Mouse (Mus musculus) induced T-regulatory cell, adult 2 months (primary cell): ENCODE results near the gene Zdhhc15.
"Not testable (repeated sequence)": the region's sequence is repeated elsewhere in the genome, so short reads cannot be mapped to it uniquely, and the experiment has no call there.

Source experiments
- DNase-seq: peaks from one replicate; pipeline ENCODE4 v3.0.0-alpha.2; 2012; ENCODE audit warnings: low read depth

The Zdhhc15 gene

GRCm38 (mm10) chrX:104670757-104671549 lies at the start of gene Zdhhc15:
TSS of gene Zdhhc15 (minus strand) at chrX:104671064.
- peak; percentile 71 for DNase-seq

DNA sequence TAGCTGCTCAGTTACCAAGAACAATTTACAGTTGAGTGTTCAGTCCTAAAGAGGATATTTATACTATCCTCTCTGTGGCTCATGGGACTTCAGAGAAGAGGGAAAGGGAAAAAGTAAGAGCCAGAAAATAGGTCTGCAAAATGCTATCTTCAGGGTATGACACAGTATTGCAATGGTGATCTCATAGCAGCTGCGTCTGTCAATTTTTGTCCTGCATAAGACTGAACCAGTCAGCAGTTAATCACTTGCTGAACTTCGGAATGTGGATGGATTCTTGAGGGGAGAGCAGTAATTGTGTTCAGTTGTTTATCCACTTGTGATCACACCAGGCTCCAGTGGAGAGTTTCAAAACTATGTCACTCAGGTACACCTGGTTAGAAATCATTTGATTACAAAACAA lies 37.1 kb upstream of the Zdhhc15 start:
- no peak for DNase-seq

GRCm38 (mm10) chrX:104669850-104670756 lies 761 bp downstream of the Zdhhc15 start:
- peak; percentile 16 for DNase-seq

DNA sequence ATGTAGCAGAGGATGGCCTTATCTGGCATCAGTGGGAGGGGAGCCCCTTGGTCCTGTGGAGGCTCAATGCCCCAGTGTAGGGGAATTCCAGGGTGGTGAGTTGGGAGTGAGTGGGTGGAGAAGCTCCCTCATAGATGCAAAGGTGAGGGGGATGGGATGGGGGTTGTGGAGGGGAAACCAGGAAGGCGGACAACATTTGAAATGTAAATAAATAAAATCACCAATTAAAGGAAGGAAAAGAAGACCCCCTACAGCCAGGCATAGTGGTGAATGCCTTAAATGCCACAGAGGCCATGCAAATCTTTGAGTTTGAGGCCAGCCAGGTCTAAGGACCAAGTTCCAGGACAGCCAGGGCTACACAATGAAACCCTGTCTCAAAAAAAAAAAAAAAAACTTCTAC lies 13.9 kb downstream of the Zdhhc15 start:
- no peak for DNase-seq

GRCm38 (mm10) chrX:104612531-104612930 lies 58.3 kb downstream of the Zdhhc15 start:
- no peak for DNase-seq

DNA sequence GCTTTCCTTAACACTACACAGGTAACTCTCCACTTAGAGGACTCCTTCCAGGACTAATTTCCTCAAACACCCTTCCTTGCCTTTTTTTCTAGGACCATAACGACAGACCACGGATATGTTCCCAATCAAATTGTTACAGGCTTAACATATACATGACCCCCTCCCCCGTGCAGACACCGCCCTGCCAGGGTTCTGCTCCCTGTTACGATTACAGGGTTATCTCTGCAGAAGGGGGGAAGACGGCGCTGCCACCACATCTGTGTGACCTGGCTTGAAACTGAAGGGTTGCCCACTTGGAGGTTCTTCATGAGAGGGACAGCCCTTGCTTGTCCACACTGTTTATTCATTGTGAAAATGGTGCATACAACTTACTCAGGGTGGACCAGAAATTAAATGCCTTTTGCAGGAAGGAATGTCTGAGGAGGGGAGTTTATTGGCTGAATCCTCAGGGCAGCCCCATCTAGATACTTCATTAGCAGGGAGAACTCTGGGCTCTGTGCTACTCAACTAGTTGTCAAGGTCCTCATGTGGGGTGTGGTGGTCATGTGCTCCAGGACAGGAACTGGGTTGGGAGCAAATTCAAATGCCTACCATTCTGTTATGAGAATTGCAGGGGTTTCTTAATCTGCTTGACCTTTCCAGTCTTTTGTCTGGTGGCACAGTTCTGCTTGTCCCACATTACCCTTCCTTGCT lies 67.0 kb downstream of the Zdhhc15 start:
- not testable (repeated sequence) for DNase-seq

GRCm38 (mm10) chrX:104602168-104602859 lies 68.5 kb downstream of the Zdhhc15 start:
- DNase-seq: not testable (repeated sequence)

GRCm38 (mm10) chrX:104573946-104574345 lies 96.9 kb downstream of the Zdhhc15 start:
- DNase-seq: no peak

DNA sequence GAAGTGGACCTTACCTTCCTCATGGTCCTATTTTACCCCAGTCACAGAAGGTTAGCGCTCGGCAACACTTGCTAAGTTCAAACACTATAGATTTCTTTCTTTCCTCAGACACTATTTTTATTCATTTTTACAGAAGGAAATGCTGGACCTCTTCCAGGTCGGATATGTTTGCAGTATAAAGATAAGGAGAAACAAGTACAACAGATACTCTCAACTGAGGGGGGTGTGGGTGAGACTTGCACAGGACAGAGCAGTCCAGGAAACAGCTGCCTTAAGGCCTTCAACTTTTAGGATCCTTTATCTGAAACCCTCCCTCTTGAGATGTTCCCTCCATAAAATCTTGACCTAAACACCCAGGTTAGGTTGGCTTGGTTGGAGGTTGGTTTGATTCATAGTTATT lies 103.4 kb downstream of the Zdhhc15 start:
- no peak for DNase-seq

- DNase-seq: no peak
Observed at GRCm38 (mm10) chrX:104545283-104545682, 125.6 kb downstream of the Zdhhc15 start.

DNA sequence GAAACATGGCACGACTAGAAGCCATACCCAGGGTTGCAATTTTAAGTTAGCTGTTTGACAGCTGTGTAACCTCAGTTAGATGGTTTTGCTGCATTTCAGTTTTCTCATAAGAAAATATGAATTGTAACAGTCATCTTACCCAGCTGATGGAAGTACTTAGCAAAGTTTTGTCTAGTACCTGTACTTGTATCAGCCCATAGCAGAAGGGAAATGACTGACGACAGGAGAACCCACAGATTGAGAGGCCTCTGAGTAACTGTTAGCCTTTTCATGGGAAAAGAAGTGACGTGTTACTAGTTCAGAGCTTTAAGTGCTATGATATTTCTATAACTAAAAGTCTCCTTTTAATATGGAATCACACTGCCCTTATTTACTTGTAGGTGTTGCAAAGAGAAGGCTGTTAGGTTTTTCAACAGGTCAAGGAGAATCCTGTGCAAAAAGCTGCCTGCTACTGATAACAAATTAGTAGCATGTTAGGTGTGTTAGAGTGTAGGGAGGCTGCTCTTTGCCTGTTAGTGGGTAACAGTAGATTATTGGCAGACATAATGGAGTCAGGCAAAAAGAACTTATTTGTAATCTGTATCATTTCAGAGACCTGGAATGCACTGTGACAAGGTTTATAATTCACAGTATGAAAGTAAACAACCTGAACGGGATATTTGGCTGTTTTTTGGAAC lies 126.8 kb downstream of the Zdhhc15 start:
- DNase-seq: no peak

- DNase-seq: no peak
Observed at GRCm38 (mm10) chrX:104542635-104543034, 128.2 kb downstream of the Zdhhc15 start.

GRCm38 (mm10) chrX:104501765-104502164 lies 169.1 kb downstream of the Zdhhc15 start:
- DNase-seq: no peak

- DNase-seq: no peak
Observed at GRCm38 (mm10) chrX:104489626-104490355, 181.1 kb downstream of the Zdhhc15 start.

DNA sequence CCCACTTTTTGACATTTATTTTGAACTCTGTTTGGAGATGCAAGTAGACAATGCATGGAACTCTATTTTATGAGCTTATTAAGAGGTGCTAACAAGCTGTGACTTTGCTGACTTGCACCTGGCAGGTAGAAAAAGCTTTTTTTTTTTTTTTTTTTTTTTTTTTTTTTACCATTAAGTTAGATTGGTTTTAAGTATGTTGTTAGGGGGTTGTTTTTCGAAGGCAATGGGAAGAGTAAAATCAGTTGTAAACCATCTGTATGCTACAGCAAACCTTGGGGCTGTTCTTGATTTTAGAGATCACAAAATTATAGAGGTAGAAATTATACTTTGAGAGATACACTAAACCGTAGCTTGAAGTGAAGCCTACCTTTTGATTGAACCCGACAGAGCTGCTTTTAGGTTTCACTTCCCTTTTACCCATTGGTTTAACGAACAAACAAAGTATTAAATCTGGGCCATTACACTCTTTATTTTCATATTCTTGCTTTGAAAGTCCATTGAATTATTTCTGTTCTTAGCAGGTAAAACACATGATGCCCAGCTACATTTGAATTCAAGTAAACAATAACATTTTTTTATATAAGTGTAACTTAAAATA lies 181.9 kb downstream of the Zdhhc15 start:
- no peak for DNase-seq

DNA sequence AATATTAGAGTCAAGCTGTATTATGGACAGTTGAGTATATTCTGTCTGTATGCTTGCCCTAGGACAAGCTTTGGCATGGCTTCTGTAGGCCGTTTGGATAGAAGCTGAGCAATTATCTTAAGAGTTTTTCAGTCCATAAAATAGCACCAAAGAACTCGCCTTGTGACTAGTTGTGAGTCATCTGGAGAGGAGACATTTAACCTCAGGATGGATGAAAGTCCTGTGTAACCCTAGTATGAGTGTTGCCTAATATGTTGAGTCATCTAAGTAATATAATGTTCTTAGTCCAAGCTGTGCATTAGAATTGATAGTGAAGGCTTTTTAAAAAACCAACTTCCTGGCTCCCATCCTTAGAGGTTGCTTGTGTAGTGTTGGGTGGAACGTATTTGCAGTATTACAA lies 182.8 kb downstream of the Zdhhc15 start:
- peak; percentile 9 for DNase-seq
